Mouse (Mus musculus): Measurements from ENCODE around the gene Celf5.
"Not testable (repeated sequence)": the region's sequence is repeated elsewhere in the genome, so short reads cannot be mapped to it uniquely, and the experiment has no call there.

Celf5 gene

DNA sequence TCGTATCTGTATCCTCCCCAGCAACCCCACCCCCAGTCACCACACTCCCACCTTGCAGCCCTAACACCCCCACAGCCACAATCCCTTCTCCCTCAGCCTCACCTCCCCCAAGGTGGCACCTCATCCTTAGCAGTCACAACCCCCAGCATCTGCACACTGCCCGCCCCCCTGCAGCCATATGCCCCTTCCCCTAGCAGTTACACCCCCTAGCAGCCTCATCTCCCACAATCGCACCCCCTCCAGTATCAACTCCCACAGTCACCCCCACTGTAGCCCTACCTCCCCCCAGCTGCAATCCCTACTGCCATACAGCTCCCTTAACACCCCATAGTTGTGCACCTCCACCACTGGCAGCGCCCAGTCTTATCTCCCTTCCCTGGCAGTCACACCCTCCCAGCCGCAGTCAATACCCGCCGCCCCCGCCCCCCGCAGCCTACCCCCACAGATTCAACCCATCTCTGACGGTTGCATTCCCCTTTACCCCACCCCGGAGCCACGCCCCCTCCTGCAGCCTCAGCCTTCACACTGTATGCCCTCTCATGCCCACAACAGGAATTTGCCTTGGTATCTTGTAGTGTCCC, 25.4 kb downstream of the Celf5 start:
- ATAC-seq (ENCODE audit: insufficient number of reproducible peaks, low FRiP score, low TSS enrichment) = no peak

DNA sequence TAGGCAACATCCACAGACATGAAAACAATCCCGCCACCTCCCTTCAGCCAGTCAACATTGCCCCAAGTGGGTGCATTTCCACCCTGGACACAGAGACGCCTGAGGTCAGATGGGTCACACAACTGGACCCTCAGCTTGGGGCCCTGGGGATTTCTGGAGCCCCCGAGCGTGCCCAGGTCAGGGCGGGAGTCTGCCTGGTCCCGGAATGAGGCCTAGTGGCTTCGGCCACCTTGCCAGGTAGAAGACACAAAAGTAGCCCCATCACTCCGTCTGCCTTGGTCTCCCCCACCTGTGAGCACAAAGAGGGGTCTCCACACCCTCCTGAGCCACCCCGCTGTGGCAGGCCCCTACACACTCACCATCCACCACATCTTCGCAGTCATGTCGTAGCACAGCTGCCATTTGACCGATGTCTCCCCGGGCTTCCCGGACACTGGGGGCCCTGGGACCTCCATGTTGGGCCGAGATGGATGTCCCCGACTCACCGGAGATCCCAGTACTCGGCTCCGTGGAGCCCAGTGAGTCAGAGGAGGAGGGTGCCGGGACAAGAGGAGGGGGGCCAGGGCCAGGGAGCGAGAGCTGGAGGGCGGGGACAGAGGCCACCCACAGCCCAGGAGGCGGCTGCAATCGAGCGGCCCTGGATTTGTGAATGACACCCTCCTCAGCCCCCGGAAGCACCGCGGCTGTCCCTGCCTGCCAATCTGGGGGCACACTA, 27.2 kb downstream of the Celf5 start, which contains the start of gene Nfic:
Gene Nfic (minus strand): TSS at position 455 of the 715 bp plus-strand sequence.
- ATAC-seq (ENCODE audit: insufficient number of reproducible peaks, low FRiP score, low TSS enrichment) = no peak

DNA sequence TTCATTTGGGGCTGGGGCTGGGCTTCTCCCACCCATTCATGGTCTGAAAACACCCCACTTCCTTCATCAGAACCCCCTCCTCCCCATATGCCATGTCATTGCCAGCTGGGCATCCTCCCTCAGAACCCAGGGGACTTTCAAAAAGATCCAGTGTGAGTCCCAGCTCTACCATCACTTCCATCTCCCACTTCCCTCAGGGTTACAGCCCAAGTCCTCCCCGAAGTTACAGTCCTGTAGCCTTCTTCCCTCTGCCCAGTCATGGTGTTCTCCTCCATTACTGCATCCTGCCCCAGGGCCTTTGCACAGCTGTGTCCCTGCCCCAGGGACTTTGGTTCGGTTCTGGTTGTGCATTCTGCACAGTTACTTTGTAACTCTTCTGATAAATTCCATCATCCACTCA, 28.4 kb downstream of the Celf5 start:
- ATAC-seq (ENCODE audit: insufficient number of reproducible peaks, low FRiP score, low TSS enrichment) = no peak

DNA sequence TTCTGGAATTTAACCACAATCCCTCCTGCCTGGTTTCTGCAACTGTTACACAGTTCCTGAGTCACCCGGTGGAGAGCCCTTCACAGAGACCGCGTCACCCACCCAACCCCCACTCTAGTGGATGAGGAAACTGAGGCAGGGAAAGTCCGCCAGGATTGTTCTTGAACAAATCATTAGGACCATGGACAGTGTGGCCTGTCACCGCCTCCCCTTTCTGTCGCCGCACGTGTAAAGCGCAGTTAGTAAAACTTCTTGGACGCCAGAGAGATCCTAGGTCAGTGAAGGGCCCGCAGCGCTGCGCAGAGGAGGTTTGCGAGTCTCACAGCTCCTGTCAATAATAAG, 29.6 kb downstream of the Celf5 start:
- no peak for ATAC-seq (ENCODE audit: insufficient number of reproducible peaks, low FRiP score, low TSS enrichment)

DNA sequence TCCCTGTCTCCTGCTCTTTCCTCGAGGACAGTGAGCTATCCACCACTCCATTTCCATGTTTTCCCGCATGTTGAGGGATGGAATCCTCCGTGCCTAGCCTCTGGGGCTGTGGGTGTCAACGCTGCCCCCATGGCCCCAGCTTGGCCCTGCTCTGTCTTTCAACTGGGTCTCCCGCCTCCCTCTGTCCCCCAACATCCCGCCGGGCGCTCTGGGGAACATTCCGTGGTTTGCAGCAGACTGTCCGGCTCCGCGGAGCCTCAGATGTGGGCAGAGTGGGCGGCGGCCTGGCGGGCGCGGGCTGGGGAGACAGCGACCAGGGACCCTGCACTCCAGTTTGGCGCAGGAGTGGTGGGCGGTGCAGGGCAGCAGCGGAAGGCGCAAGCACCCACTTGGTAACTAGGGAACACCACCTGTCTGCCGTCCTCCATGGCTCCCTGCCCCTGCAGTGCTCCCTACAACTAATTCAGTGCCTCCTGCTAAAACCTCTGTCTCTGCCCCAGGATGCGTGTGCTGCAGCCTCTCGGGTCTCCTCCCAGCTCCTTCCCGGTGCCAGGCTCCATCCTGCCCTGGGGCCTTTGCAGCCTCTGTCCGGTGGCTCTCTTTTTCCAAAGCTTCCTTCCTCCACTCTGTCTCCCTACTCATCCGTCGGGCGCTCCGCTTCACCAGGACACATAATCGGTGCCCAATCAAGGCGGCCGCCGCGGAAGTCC, 30.1 kb downstream of the Celf5 start:
- no peak for ATAC-seq (ENCODE audit: insufficient number of reproducible peaks, low FRiP score, low TSS enrichment)

DNA sequence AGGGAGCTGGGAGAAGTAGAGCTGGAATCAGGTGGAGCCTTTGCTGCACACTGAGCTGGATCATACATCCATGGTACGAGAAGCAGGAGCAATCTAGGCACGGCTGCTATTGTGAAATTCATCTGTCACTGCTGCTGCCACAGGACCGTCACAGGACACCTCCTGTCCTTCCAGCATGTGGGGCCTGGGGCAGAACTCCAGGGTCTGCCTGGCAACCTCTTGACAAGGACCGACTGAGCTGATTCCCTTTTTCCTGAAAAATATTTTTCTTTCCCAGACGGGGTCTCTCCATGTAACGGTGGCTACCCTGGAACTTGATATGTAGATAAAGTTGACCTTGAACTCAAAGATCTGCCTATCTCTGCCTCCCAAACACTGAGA, 31.2 kb downstream of the Celf5 start:
- no peak for ATAC-seq (ENCODE audit: insufficient number of reproducible peaks, low FRiP score, low TSS enrichment)

DNA sequence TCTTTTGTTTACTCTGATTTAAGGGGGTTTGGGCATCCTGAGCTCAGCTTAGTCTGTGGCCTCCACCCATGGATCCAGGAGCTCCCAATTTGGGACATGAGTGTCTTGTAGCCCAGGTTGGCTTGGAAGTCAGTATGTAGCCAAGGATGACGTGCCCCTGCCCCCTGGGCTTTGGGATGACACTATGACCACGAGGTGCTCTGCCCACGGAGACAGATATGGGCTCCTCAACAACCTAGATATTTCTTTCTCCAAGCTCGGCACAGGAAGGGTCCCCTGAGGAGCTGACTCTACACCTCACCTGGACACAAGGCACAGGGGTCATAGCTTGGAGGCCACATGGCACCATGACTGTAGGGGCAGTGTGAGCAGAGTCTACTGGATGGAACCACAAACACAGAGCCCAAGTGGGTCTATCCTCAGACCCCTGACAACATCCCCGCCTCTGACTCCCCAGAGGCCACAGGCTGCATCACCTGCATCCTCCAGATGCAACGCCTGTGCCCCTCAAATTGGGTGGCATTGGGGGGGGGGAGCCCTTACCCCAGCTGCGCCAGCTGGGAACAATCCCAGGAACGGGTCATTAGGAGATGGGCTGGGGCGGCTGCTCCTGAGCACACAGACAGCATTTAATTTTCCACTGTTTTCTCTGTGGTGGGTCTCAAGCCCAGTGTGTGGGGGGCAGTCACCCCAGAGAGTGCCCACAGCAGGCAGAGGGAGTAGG, 31.7 kb downstream of the Celf5 start:
- no peak for ATAC-seq (ENCODE audit: insufficient number of reproducible peaks, low FRiP score, low TSS enrichment)

DNA sequence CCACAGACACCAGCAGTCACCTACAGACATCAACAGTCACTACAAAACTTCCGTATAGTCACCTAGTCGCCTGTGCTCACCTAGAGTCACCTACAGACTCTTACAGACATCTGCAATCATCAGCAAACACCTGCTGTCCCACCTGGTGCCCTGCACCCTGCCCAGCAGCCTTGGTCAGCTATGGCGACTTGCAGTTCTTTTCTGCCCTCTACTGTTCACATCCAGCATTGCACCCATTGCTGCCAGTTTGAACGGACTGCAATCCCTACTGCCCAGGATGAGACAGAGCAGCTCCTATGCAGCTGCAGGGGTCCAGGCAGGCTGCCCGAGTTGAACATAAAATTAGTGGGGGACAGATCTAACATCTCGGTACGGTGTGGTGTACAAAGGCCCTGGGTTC, 32.4 kb downstream of the Celf5 start:
- ATAC-seq (ENCODE audit: insufficient number of reproducible peaks, low FRiP score, low TSS enrichment) = peak; percentile 80; the same call in 1 of the 2 replicates

DNA sequence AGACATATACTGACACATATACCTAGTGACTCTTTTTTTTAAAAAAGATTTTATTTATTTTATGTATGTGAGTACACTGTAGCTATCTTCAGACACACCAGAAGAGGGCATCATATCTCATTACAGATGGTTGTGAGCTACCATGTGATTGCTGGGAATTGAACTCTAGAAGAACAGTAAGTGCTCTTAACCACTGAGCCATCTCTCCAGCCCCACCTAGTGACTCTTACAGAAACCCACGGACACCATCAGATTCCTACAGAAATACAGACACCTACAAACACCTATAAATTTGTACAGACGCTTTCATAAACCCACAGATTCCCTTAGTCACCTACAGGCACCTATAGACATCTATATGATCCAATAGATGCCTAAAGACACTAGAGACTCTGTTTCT, 37.0 kb downstream of the Celf5 start:
- not testable (repeated sequence) for ATAC-seq (ENCODE audit: insufficient number of reproducible peaks, low FRiP score, low TSS enrichment)

DNA sequence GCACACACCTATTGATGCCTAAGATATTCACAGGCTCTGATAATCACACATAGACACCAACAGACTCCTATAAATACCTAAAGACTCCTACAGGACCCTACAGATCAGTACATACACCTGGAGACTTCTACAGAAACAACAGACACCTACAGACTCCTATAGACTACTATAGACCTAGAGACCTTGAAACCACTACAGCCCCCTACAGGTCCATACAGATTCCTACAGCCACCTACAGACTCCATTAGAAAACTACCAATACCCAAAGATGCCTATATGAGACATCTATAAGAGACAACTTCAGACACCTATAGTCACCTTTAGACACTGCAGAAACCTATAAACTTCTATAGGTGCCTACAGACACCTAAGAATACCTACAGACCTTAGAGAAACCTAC, 41.5 kb downstream of the Celf5 start:
- no peak for ATAC-seq (ENCODE audit: insufficient number of reproducible peaks, low FRiP score, low TSS enrichment)

DNA sequence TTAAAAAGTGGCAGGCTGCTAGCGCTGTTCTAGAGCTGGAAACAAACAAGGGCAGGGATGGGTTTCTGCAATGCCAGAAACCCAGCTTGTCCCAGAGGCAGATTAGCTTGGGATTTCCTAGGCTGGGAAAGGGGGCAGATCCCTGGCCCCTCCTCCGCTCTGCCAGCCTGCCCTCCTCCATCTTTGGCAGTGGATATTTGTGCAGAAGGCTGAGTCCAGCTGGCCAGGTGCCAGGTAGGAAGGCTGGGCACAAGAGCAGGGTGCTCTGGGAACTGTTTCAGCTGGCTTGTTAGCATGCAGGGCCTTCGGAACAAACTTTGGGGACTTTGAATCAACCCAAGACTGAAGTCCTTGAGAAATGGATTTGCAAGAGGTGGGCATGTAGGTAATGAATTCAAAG, 47.1 kb downstream of the Celf5 start:
- no peak for ATAC-seq (ENCODE audit: insufficient number of reproducible peaks, low FRiP score, low TSS enrichment)

DNA sequence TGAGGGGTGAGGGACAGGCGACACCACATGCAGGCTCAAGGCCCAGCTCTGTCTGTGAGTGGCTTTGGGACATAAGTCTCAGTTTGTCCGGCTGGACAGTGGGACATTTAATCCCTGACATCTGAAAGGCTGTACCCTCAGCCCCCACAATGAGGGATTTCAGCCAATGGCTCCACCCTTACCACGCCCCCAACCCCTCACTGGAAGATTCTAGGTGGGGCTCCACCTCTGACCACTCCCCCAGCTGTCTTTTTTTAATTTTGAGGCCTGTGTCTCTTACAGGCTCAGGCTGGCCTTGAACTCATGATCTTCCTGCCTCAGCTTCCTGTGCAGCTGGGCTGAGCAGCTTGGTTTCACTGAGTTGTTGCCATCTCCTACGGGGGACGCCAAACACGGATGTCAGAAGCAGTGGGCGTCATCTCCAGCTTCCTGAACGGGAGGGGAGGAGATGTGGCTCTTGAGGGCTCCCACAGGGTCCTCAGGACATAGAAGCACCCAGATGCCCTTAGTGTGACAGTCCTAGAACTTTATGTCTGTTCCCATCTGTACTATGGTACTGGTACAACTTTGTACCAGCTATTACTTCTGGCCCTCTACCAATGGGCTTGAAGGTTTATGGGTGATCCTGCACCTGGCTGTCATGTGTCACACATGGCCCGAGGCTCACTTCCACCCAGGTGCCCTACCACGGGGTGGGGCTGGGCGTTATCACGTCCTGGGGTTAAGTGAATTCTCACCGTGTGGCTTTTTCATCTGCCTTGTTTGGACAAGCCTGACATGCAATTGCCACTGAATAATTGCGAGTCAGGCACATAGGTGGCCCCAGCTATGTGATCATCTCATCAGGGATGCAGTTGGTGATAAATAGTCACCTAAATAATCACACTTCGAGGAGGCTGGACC, 47.9 kb downstream of the Celf5 start:
- ATAC-seq (ENCODE audit: insufficient number of reproducible peaks, low FRiP score, low TSS enrichment) = no peak

DNA sequence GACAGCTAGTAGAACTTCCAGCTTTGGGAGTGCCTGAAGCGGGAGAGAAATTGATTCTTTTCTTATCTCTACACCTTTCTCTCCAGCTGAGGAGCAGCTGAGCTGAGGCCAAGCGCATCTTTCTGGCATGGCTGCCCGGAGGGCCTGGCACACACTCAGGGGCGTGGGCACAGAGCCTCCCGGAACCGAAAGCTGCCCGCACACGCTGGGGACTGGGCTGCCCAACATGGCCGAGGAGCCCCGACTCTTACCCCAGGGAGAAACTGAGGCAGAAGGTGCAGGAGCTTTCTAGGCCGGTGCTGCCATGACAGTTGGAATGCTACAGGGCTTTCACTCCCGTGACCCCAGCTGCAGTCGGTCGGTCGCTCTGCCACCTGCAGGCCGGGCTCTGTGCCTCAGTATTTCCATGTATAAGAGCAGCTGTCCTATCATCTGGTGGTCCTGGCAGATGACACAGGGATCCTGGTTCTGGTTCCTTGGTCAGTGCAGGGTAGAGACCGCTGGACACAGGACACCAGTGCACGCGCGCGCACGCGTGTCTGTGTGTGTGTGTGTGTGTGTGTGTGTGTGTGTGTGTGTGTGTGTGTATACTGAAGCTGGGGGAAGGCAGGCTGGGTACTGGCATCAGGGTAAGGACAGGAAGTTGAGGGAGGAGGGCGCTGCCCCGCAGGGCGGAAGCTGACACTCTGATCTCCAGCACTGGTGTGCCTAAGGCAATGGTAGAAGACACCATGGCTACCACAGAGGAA, 48.8 kb downstream of the Celf5 start:
- no peak for ATAC-seq (ENCODE audit: insufficient number of reproducible peaks, low FRiP score, low TSS enrichment)

DNA sequence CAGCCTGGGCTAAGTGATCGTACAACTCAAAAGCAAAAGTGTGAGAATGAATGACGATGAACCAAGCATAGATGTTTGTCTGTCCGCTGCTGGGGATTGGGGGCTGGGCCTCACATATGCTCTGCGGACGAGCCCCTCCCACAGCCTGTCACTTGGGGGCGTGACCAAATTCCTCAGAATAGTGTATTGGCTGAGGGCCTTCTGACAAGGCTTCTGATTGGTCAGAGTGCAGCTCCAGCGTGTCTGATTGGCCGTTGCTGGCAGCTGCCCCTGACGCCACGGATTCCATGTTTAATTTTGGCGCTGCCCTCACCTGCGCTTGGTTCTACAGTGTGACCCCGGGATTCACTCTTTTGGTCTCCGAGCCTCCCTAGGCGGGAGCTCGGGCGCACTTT, 49.6 kb downstream of the Celf5 start:
- peak; percentile 77 for ATAC-seq (ENCODE audit: insufficient number of reproducible peaks, low FRiP score, low TSS enrichment)

DNA sequence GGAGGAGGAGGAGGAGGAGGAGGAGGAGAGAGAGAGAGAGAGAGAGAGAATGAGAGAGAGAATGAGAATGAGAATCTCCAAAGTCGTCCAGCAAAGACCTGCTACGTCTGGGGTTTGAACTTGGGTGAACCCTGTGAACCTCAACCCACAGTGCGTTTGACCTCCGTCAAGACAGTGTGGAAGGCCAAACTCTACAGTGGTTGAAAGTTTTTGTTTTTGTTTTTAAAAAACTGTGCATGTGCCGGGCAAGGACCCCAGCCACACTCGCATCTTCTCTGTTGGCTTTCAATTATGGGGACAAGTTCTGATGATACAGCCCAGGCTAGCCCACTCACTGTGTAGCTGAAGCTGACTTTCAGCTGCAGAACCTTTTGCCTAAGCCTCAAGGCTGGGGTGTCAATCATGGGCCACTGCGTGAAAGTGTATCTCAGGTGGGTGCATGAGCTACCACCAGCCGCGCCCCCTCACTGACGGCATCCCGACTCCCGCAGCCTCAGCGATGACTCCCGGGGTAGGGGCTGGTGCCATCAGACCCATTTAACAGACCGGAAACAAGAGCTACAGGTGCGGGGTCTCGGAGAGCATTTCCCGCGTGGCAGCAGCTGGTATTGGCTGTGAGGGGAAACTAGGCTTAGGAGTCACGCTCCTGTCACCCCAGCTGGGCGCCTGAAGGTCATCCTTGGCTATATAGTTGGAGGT, 50.2 kb downstream of the Celf5 start:
- ATAC-seq (ENCODE audit: insufficient number of reproducible peaks, low FRiP score, low TSS enrichment) = no peak

DNA sequence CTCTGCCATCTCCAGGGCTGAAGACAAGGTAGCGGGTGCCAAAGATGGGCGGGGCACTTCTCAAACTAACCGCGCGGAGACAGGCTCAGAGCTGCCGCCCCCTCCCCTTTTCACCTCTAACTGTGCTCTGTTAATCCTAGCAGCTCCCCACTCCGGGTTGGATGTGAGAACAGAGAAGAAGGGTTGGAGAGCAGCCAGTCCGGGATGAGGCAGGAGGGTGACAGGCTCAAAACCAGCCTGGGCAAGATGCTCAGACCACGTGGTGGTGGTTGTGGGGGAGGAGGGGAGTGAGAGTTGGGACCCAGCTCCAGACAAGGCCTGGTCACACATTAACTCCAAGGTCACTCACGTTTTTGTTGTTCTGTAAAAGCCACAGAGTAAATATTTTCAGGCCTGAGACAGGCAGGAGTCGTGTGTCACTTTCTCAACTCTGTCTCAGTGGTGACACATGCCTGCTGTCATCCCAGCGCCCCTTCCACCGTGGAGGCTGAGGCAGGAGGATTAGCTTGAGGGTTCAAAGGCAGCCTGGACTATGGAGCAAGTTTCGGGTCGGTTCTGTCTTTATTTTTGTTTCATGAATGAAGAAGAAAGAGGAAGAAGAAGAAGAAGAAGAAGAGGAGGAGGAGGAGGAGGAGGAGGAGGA, 50.9 kb downstream of the Celf5 start:
- ATAC-seq (ENCODE audit: insufficient number of reproducible peaks, low FRiP score, low TSS enrichment) = no peak

DNA sequence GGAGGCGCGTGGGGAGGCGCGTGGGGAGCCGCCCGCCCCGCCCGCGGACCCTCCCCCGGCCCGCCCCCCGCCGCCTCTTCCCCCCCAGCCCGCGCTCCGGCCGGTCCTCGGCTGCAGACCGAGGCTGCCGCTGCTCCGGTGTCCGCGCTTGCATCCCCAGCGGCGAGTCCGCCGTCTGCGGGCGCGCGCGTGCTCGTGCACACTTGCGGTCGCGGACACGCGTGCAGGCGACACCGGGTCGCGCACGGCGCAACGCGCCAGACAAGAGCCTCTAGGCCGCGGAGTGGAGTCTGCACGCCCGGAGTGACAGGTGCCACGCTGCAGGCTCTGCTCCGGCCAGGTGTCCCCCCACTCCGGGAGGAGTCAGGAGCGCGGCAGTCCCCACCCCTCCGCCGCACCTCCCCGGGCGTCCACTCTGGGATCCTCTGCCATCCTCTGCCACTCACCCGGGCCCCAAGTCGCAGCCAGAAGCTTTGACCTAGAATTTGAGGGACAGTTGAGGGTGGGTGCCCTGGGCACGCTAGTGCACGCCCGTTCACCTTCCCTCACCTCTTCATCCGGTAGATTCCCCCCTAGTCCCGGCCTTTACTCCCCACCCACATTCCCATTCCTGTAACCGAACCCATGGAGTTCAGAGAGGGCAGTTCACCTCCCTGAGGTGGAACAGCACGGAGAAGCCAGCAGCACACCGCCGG, 51.5 kb downstream of the Celf5 start:
- ATAC-seq (ENCODE audit: insufficient number of reproducible peaks, low FRiP score, low TSS enrichment) = peak; percentile 8; the same call in 1 of the 2 replicates
